Comparison of ENCODE assay signal across 13 mouse cellular contexts in genomic region chr13:57281941-57282710, GRCm38 (mm10).
DNase-seq lines count a peak whose midpoint lies in the region; ATAC-seq and TF ChIP-seq lines count a peak whose summit lies in the region.
"Had no signal": no experiment of that assay in that cellular context is flagged by ENCODE, and none has a peak within 500 bp of the region (broad histone marks: within the 10 kb centered on the region; RNA-seq: fewer than 3 reads in every experiment).

No protein-coding gene starts in this region.

- H3K27ac ChIP-seq in heart, embryonic 12.5 days (ENCODE audit: poor library complexity, severe bottlenecking), result no peak overlapping the region
- H3K27ac ChIP-seq in forebrain, embryonic 15.5 days (replicated peaks), result no peak overlapping the region
- no peak overlapping the region for H3K27ac ChIP-seq in midbrain, embryonic 16.5 days (ENCODE audit: low read length)
- H3K27ac ChIP-seq in thymus, adult 2 months (ENCODE audit: control insufficient read depth, insufficient read depth, low read length), result no peak overlapping the region
- H3K27ac ChIP-seq in intestine, postnatal 0 days (ENCODE audit: low read depth, low read length), result no peak overlapping the region
- H3K27ac ChIP-seq: left cerebral cortex, adult 2 months; lung, embryonic 15.5 days; stomach, postnatal 0 days had no signal

- no peak for TF ChIP-seq POLR2A in thymus, adult 2 months (IDR thresholded peaks at IDR 0.05; ENCODE audit: control insufficient read depth, extremely low read depth, insufficient read depth, low read length, poor library complexity)

- no peaks in the 10 kb centered on the region for H3K36me3 ChIP-seq in heart, embryonic 12.5 days
- H3K36me3 ChIP-seq in forebrain, embryonic 15.5 days, result no peaks in the 10 kb centered on the region
- H3K36me3 ChIP-seq in midbrain, embryonic 16.5 days (ENCODE audit: control insufficient read depth, insufficient read depth, low read length), result no peaks in the 10 kb centered on the region
- H3K36me3 ChIP-seq in thymus, adult 2 months (ENCODE audit: control insufficient read depth, insufficient read depth, low read length), result no peaks in the 10 kb centered on the region
- no peaks in the 10 kb centered on the region for H3K36me3 ChIP-seq in intestine, postnatal 0 days (ENCODE audit: control insufficient read depth, insufficient read depth)
- H3K36me3 ChIP-seq: lung, embryonic 15.5 days had no signal

- H3K4me1 ChIP-seq in heart, embryonic 12.5 days (replicated peaks), result peaks cover 10% of the 10 kb centered on the region
- peaks cover 12% of the 10 kb centered on the region; the same call in 1 of the 2 replicates for H3K4me1 ChIP-seq in forebrain, embryonic 15.5 days
- peaks cover 4% of the 10 kb centered on the region; the same call in 1 of the 2 replicates for H3K4me1 ChIP-seq in midbrain, embryonic 16.5 days (ENCODE audit: control insufficient read depth, insufficient read depth, low read length)
- H3K4me1 ChIP-seq in thymus, adult 2 months (replicated peaks; ENCODE audit: control insufficient read depth, insufficient read depth, low read length), result no peaks in the 10 kb centered on the region
- no peaks in the 10 kb centered on the region for H3K4me1 ChIP-seq in intestine, postnatal 0 days (replicated peaks; ENCODE audit: control insufficient read depth, insufficient read depth, low read length)
- H3K4me1 ChIP-seq: lung, embryonic 15.5 days had no signal

- no peak overlapping the region for H3K4me3 ChIP-seq in heart, embryonic 12.5 days
- no peak overlapping the region for H3K4me3 ChIP-seq in forebrain, embryonic 15.5 days
- H3K4me3 ChIP-seq in midbrain, embryonic 16.5 days (ENCODE audit: low read depth, low read length), result no peak overlapping the region
- H3K4me3 ChIP-seq in thymus, adult 2 months (ENCODE audit: control insufficient read depth, insufficient read depth, low read length), result no peak overlapping the region
- H3K4me3 ChIP-seq in intestine, postnatal 0 days (ENCODE audit: low read depth, low read length), result no peak overlapping the region
- H3K4me3 ChIP-seq: left cerebral cortex, adult 2 months; lung, embryonic 15.5 days; myocyte had no signal

- H3K9me3 ChIP-seq in heart, embryonic 12.5 days (replicated peaks), result peaks cover 6% of the 10 kb centered on the region
- no peaks in the 10 kb centered on the region for H3K9me3 ChIP-seq in forebrain, embryonic 15.5 days
- H3K9me3 ChIP-seq in midbrain, embryonic 16.5 days (replicated peaks; ENCODE audit: control insufficient read depth, low read length, poor library complexity, severe bottlenecking), result no peaks in the 10 kb centered on the region
- H3K9me3 ChIP-seq in intestine, postnatal 0 days (ENCODE audit: control insufficient read depth), result no peaks in the 10 kb centered on the region
- H3K9me3 ChIP-seq: lung, embryonic 15.5 days had no signal

- H3K27me3 ChIP-seq in heart, embryonic 12.5 days (replicated peaks), result no peaks in the 10 kb centered on the region
- H3K27me3 ChIP-seq in forebrain, embryonic 15.5 days, result 0 out of 2 replicates have a peak, but pooled peaks cover 3% of the 10 kb centered on the region
- no peaks in the 10 kb centered on the region; the same call in 1 of the 2 replicates for H3K27me3 ChIP-seq in midbrain, embryonic 16.5 days (ENCODE audit: control insufficient read depth, insufficient read depth, low read depth, low read length)
- H3K27me3 ChIP-seq in thymus, adult 2 months (ENCODE audit: control insufficient read depth, insufficient read depth, low read length), result no peaks in the 10 kb centered on the region
- no peaks in the 10 kb centered on the region for H3K27me3 ChIP-seq in intestine, postnatal 0 days (replicated peaks; ENCODE audit: control insufficient read depth, insufficient read depth, low read length)
- H3K27me3 ChIP-seq: lung, embryonic 15.5 days had no signal

- WGBS in heart, embryonic 12.5 days, result 39% methylated on average over 24 of the region's 24 CpGs
- 48% methylated on average over 24 of the region's 24 CpGs for WGBS in forebrain, embryonic 15.5 days
- WGBS in midbrain, embryonic 16.5 days, result 58% methylated on average over 24 of the region's 24 CpGs
- WGBS in thymus, adult 2 months, result 63% methylated on average over 24 of the region's 24 CpGs
- 47% methylated on average over 24 of the region's 24 CpGs for WGBS in intestine, postnatal 0 days

- no peak for ATAC-seq in heart, embryonic 12.5 days (ENCODE audit: insufficient number of reproducible peaks, low FRiP score)
- ATAC-seq in forebrain, embryonic 15.5 days (replicated peaks), result 0 out of 2 replicates have a peak, but pooled peaks have one; percentile 29
- 0 out of 2 replicates have a peak, but pooled peaks have one; percentile 42 for ATAC-seq in midbrain, embryonic 16.5 days
- no peak for ATAC-seq in intestine, postnatal 0 days

- no peak for TF ChIP-seq CTCF in thymus, adult 2 months (IDR thresholded peaks at IDR 0.05; ENCODE audit: borderline replicate concordance, control insufficient read depth, extremely low read depth, insufficient read depth, low read length, poor library complexity)
- TF ChIP-seq CTCF in intestine, postnatal 0 days (IDR thresholded peaks at IDR 0.05; ENCODE audit: low read depth), result no peak

- H3K4me2 ChIP-seq in heart, embryonic 12.5 days, result peak overlapping the region; percentile 15
- no peak overlapping the region for H3K4me2 ChIP-seq in forebrain, embryonic 15.5 days (replicated peaks)
- H3K4me2 ChIP-seq in midbrain, embryonic 16.5 days (ENCODE audit: low read length), result no peak overlapping the region
- no peak overlapping the region for H3K4me2 ChIP-seq in intestine, postnatal 0 days (replicated peaks; ENCODE audit: low read depth)
- H3K4me2 ChIP-seq: lung, embryonic 15.5 days had no signal

- H3K9ac ChIP-seq in heart, embryonic 12.5 days, result no peak overlapping the region
- H3K9ac ChIP-seq in forebrain, embryonic 15.5 days (replicated peaks), result 0 out of 2 replicates have a peak overlapping the region, but pooled peaks have one; percentile 23
- no peak overlapping the region for H3K9ac ChIP-seq in midbrain, embryonic 16.5 days (ENCODE audit: low read depth, low read length)
- no peak overlapping the region for H3K9ac ChIP-seq in intestine, postnatal 0 days (ENCODE audit: low read depth, low read length)
- H3K9ac ChIP-seq: lung, embryonic 15.5 days had no signal

- DNase-seq in heart, adult 18-20 months, result no peak
- DNase-seq in ES-CJ7 (ENCODE audit: low read depth, low spot score), result peak; percentile 31
- no peak for DNase-seq in left cerebral cortex, adult 18-20 months (ENCODE audit: low spot score in 2 of 2)
- DNase-seq in thymus, adult 2 months, result no peak
- DNase-seq: spleen, adult 18-20 months had no signal

Comparison
In these comparisons a context has a peak if more than half of its experiments do, and no peak if none do; other contexts are left out.
1. ATAC-seq: peak in forebrain, embryonic 15.5 days (single experiment) and midbrain, embryonic 16.5 days (single experiment); none in heart, embryonic 12.5 days (single experiment) and intestine, postnatal 0 days (single experiment).